Mouse (Mus musculus): ENCODE measurements around the gene Gm14435.
"Not testable (repeated sequence)": the region's sequence is repeated elsewhere in the genome, so short reads cannot be mapped to it uniquely, and the experiment has no call there.

Gm14435 gene

DNA sequence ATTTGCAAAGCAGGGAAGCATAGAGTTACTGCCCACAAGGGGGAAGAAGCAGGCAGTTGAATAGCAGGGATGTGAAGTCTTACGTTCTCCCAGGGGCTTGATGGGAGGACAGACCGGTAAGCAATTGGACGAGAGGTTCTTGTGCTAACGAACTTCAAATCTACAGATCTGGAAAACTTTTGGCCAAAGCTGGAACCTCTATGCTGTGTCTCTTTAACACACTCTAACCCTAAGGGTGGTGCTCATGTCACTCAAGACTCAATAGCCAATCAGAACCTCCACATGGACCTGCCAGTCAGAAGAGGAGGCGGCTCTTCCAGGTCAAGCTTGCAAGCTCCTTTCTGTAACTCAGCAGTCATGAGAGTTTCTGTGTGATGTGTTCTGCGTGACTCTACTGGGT lies at the start of gene Gm14435:
Gm14435 (plus strand) TSS at position 301 of the 400 bp plus-strand sequence.
- DNase-seq (ENCODE audit: low spot score in 2 of 2) = not testable (repeated sequence)
